Mouse (Mus musculus): ENCODE results near the gene Stk19. TPM values are rescaled to one million over a fixed set of nuclear protein-coding genes. Genes with fewer than 3 reads are reported as not detected.

Gene Stk19
- total RNA-seq (2021): 10 to 100 TPM; 12.5 to 13.5 TPM

GRCm38 (mm10) chr17:34836856-34837221 is at the start of gene Stk19, which contains the start of gene Dxo:
Gene Stk19 (minus strand): TSS chr17:34836945.
Gene Dxo (plus strand): TSS chr17:34837019.
- intact Hi-C loops (cut with DNase I): no loop called here
- DNase-seq: peak; percentile 97 to 99

- no peak for DNase-seq
- intact Hi-C loops (cut with DNase I): no loop called here
Observed at GRCm38 (mm10) chr17:34885615-34886014, 48.9 kb upstream of the Stk19 start.

- intact Hi-C loops (cut with DNase I): no loop called here
Observed at GRCm38 (mm10) chr17:34884704-34885103, 48.0 kb upstream of the Stk19 start.

GRCm38 (mm10) chr17:34883332-34883731 is 46.6 kb upstream of the Stk19 start:
- intact Hi-C loops (cut with DNase I): no loop called here
- DNase-seq: no peak

More at GRCm38 (mm10) chr17:34884704-34885103, 48.0 kb upstream of the Stk19 start:
- no peak for DNase-seq

GRCm38 (mm10) chr17:34881683-34882310 is 45.1 kb upstream of the Stk19 start, which contains the start of gene Gm20547:
Gene Gm20547 (minus strand): TSS chr17:34882042.
- DNase-seq: no peak
- intact Hi-C loops (cut with DNase I): no loop called here

GRCm38 (mm10) chr17:34881166-34881565 is 44.4 kb upstream of the Stk19 start:
- DNase-seq: no peak
- intact Hi-C loops (cut with DNase I): no loop called here

GRCm38 (mm10) chr17:34879336-34879879 is 42.7 kb upstream of the Stk19 start, which contains the start of gene Zbtb12:
Gene Zbtb12 (plus strand): TSS chr17:34879483.
- intact Hi-C loops (cut with DNase I): no loop called here
- DNase-seq: no peak

- intact Hi-C loops (cut with DNase I): no loop called here
- DNase-seq: no peak
Observed at GRCm38 (mm10) chr17:34874321-34874720, 37.6 kb upstream of the Stk19 start.

- intact Hi-C loops (cut with DNase I): no loop called here
- no peak for DNase-seq
Observed at GRCm38 (mm10) chr17:34865981-34866380, 29.2 kb upstream of the Stk19 start.

- no peak for DNase-seq
- intact Hi-C loops (cut with DNase I): no loop called here
Observed at GRCm38 (mm10) chr17:34862416-34863081, 25.8 kb upstream of the Stk19 start, which contains the start of gene Cfb. Gene Cfb (minus strand): TSS chr17:34862518.

- DNase-seq: no peak
- intact Hi-C loops (cut with DNase I): no loop called here
Observed at GRCm38 (mm10) chr17:34861704-34862415, 25.1 kb upstream of the Stk19 start.

GRCm38 (mm10) chr17:34860514-34860913 is 23.8 kb upstream of the Stk19 start:
- intact Hi-C loops (cut with DNase I): no loop called here

GRCm38 (mm10) chr17:34858670-34859069 is 21.9 kb upstream of the Stk19 start:
- intact Hi-C loops (cut with DNase I): loop anchor here (5.0 kb wide), 1 partner anchor 124 kb away; the partner anchor contains the start of gene Lsm2
- no peak for DNase-seq

More at GRCm38 (mm10) chr17:34860514-34860913, 23.8 kb upstream of the Stk19 start:
- DNase-seq: no peak

- intact Hi-C loops (cut with DNase I): loop anchor here (2.0 to 5.0 kb wide), 4 partner anchors 37 to 126 kb away; partner anchors contain the start of gene Lsm2
- peak; percentile 46 to 74 for DNase-seq
Observed at GRCm38 (mm10) chr17:34855825-34856224, 19.1 kb upstream of the Stk19 start.

- intact Hi-C loops (cut with DNase I): loop anchor here (5.0 kb wide), 1 partner anchor 128 kb away; the partner anchor contains the start of gene Lsm2
- DNase-seq: no peak
Observed at GRCm38 (mm10) chr17:34854761-34855160, 18.0 kb upstream of the Stk19 start.

- intact Hi-C loops (cut with DNase I): no loop called here
- DNase-seq: no peak
Observed at GRCm38 (mm10) chr17:34853511-34853910, 16.8 kb upstream of the Stk19 start.

- DNase-seq: no peak
- intact Hi-C loops (cut with DNase I): no loop called here
Observed at GRCm38 (mm10) chr17:34850517-34851125, 13.9 kb upstream of the Stk19 start.

GRCm38 (mm10) chr17:34849722-34850516 is 13.2 kb upstream of the Stk19 start, which contains the start of the genes Skiv2l and Nelfe:
Gene Skiv2l (minus strand): TSS chr17:34850210.
Gene Nelfe (plus strand): TSS chr17:34850391.
- intact Hi-C loops (cut with DNase I): loop anchor here (10.0 kb wide), 1 partner anchor 385 kb away; the partner anchor contains the start of genes Atp6v1g2 and Nfkbil1
- DNase-seq: peak; percentile 98

GRCm38 (mm10) chr17:34847615-34848014 is 10.9 kb upstream of the Stk19 start:
- intact Hi-C loops (cut with DNase I): loop anchor here (10.0 kb wide), 1 partner anchor 387 kb away; the partner anchor contains the start of genes Atp6v1g2 and Nfkbil1
- DNase-seq: no peak
